Mouse (Mus musculus): ENCODE data around the gene Osbpl8.

DNA sequence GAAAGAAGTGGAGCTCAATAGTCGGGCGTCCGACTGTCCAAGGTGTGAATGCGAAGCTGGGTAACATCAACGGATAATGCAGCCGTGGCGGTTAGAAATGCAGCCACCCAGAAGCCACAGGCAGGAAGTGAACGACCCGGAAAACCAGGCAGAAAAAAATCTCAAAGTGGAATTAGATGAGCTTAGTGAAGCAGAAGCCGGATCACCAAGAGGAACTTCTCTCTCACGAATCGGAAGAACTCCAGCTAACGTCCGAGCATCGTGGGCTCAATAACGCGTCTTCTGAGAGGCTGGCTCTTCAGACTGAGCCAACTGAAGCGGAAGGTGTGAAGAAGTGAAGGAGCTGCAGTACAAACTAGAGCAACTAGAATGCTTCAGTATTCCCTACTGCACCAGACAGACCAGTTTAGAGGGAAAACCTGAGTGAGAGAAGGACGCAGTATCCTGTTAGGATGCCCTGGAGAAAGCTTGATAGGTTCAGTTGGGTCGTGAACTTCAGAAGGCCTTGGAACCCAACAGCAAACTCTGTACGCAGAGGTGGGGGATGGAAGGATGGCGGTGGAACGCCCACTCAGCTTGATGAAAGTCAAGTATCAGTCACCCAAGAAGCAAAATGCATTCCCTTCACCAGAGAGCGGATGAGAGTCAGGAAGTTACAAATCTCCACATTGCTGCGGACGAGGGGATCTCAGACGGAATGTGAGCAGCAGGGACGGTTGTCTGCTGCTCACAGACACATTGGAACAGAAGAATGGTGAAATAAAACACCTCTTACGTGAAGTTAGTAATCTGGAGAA is 8.0 kb upstream of the Osbpl8 start:
- TF ChIP-seq CTCF (IDR thresholded peaks at IDR 0.05; ENCODE audit: low read depth, low read length): no peak
- TF ChIP-seq POLR2A (IDR thresholded peaks at IDR 0.05; ENCODE audit: extremely low read depth, insufficient read depth, low read length): no peak

All from liver, adult 2 months (tissue).